Mouse (Mus musculus): Measurements from ENCODE around the gene Ppy.

- TF ChIP-seq JUND (IDR thresholded peaks at IDR 0.05; ENCODE audit: low read depth, low read length), result no peak
- peak; percentile 41 to 78 (median 47) for TF ChIP-seq CTCF (IDR thresholded peaks at IDR 0.05 in 2 of 3, conservative IDR thresholded peaks at IDR 0.05 in 1 of 3; ENCODE audit: control insufficient read depth in 1 of 3, insufficient read depth in 1 of 3, low read depth in 2 of 3, low read length in 3 of 3, poor library complexity in 1 of 3, severe bottlenecking in 1 of 3)
- no peak for TF ChIP-seq CHD1 (IDR thresholded peaks at IDR 0.05; ENCODE audit: low read depth, low read length)
- TF ChIP-seq KAT2A (conservative IDR thresholded peaks at IDR 0.05; ENCODE audit: low read depth, low read length), result no peak
- TF ChIP-seq EP300 (IDR thresholded peaks at IDR 0.05; ENCODE audit: low read depth in 1 of 2, low read length in 2 of 2), result no peak
Measured at GRCm38 (mm10) chr11:102068969-102069368, 32.1 kb downstream of the Ppy start.

Measured in MEL (cell line).